Mouse (Mus musculus): ENCODE measurements around the gene Slc38a6.

DNA sequence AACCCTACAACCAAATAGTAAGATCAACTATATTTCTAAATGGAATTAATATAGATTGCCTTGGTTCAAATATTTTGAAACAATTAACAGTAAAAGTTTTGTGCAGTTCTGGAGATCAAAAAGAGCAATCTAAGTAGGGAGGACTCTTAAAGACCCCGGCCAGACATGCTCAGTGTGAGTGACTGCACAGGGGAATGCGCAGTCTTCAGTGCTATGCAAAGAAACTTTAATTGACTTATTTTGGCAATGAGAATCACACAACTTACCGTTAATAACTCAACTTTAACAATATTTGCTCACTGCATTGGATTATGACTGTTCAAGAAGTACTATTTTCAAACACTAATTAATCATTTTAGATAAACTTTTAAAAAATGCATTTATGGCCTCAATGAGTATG is 17.0 kb upstream of the Slc38a6 start:
- TF ChIP-seq CTCF (conservative IDR thresholded peaks at IDR 0.05; ENCODE audit: insufficient read depth, insufficient read length, low read depth, low read length): no peak
- TF ChIP-seq POLR2A (IDR thresholded peaks at IDR 0.05; ENCODE audit: low read depth, low read length): no peak

Data from kidney, adult 2 months (tissue).